Mouse (Mus musculus) frontal cortex, postnatal 14 days (tissue): Measurements from ENCODE around the gene Rexo1.

Experiments
- DNase-seq, 2 experiments: peaks; one replicate each; pipeline ENCODE4 v3.0.0; 2022; ENCODE audit warnings: low spot score in 2 of 2

Gene Rexo1

DNA sequence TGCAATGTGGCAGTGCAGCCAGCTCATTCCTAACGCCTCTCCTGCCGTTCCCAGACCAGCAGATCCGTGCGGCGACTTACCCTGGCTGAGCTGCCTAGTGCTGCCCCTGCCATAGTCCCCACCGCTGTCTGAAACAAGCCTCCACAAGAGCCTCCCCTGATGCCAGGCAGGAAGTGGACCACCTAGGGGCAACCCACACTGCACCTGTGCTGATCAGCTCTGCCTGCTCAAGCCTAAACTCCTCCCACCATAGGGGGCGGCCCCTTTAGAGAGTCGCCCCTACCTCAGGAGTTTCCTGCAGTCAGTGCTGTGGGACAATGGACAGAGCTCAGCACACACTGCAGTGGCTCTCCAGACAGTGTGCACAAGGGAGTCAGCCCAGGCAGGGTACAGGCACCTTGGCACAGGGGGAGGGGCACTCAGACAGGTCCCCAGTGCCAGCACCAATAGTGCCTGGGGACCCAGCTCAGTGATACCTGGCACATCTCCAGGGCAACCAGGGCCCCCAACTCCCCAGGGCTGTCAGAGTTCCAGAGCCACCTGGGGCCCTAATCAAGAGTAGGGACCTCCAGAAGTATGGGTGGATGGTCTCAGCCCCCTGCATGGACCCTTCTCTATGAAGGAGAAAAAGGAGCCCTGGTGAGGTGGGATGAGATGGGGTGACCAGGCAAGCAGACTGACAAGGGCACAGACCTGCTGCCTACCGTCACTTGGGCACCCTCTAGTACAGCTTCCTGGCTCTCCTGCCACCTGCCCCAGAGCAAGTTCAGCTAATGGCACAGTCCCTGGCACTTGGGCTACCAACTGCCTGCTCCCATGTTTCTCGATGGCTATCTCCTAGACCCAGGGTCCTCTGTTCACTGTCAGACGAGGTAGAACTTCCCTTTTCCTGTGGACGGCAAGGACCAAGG lies 23.5 kb upstream of the Rexo1 start:
- no peak for DNase-seq

DNA sequence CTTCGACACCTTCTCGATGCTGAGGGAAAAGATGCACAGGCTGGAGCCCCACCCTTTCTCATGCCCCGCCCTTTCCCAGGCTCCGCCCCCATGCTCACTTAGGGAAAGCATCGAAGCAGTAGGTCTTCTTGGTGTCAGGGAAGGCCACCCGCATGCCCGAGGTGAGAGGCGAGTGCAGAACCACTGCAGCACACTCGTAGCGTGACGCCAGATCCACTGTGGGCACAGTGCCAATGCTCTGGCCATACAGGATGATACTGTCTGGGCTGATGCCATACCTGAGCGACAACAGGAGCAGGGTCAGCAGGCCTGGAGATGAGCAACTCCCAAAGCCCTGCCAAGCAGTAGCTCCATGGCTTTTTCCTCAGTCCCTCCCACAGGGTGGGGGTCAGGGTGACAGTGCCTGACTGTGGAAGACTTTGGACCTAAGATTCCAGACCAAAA lies 22.7 kb upstream of the Rexo1 start:
- no peak for DNase-seq

- no peak for DNase-seq
These were observed 21.7 kb upstream of the Rexo1 start for GRCm38 (mm10) chr10:80583047-80583446.

GRCm38 (mm10) chr10:80578911-80579310 lies 17.6 kb upstream of the Rexo1 start:
- DNase-seq = no peak

- DNase-seq = peak in 1 of 2 experiments; percentile 64
These were observed 16.9 kb upstream of the Rexo1 start for GRCm38 (mm10) chr10:80578131-80578750.

DNA sequence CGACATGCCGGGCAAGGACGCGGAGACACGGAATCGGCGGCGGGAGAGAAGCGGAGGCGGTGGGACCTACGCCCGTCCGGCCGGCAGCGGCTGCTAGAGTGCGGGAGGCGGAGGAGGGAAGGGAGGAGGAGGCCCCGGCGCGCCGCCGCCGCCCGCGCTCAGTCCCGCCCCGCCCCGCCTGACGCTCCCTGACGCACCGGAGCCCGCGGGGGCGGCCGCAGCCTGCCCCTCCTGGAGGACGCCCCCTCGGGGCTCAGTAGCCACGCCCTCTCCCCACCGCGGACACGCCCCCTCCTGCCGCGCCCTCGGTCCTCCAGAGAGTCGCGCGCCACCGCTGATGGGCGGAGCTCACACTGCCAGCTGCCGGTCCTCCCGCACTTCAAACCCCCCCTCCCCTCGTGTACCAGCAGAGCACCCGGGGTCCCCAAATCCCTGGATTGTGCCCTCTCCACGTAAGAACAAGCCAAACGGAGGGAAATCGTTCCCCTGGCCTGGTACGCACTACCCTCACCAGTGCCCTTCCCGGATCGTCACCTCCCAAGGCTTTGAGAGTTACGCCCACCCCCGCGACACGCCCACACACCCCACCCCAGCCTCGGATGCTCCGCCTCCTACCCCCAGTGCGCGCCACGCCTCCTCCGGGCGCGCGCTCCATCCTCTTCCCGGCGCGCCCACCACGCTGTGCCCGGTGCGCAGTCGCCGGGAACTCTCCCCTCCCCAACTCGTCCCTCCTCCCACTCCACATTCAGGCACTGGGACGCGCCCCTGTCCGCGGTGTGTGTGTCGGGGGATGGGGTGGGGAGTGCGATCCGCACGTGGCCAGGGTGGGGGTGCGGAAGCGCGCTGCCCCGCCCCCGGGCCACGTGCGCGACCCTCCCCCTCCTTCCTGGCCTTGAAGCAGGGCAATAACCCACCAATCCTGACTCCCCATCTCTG lies 16.1 kb upstream of the Rexo1 start, which contains the start of gene Klf16:
TSS of gene Klf16 (minus strand) at position 127 of the 936 bp plus-strand sequence.
- peak; percentile 94 for DNase-seq

DNA sequence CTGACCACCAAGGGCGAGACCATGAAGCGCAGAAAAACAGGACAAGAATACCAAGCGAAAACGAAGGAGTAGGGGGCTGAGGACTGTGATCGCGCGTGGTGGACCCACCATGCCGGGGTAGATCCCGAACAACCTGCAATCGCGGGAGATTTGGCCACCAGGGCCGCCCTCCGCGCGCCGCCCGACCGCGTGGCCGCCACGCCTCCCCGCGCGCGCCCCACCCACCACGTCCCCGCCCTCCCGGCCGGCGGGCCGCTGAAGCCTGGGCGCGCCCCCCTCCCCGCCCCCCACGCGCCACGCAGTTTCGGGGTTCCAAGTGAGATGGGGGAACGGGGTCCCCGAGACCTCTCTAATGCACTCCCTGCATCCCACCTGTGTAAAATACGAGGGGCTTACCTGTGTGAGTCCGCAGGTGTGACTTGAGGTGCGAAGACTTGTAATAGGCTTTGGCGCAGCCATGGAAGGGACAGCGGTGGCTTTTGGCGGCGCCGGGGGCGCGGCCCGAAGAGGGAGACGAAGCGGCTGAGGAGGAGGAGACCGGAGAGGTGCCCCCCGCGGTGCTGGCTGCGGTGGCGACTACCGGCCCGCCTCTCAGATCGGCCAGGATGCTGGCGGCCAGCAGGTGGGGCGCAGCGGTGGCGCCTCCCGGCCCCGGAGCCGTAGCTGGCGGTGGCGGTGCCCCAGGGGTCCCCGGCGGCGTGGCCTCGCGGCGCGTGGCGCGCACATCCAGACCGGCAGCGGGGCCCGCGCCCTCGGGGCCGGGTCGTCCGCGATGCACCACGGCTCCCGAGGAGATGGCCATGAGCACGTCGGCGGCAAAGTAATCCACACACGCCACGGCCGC lies 15.2 kb upstream of the Rexo1 start:
- peak; percentile 45 to 48 for DNase-seq

DNA sequence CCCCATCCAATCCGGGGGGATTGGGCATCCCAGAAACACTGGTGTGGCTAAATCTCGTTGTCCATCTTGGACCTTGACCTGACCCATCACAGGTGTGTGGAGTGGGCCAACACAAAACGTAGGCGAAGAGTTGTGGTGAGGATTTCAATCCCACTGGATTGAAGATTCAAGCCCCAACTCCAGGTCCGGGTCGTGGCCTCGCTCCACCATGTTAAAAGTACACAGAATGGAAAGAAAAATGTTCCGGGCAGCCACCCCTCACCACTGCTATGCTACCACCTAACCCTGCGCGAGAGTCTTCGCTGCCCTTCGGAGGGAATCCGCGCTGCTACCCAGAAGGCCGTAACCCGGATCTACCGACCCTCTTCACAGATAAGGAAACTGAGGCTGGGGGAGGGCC lies 14.6 kb upstream of the Rexo1 start:
- no peak for DNase-seq

- no peak for DNase-seq
These were observed 13.5 kb upstream of the Rexo1 start for GRCm38 (mm10) chr10:80574896-80575295.

- no peak for DNase-seq
These were observed 12.6 kb upstream of the Rexo1 start for GRCm38 (mm10) chr10:80573944-80574343.

DNA sequence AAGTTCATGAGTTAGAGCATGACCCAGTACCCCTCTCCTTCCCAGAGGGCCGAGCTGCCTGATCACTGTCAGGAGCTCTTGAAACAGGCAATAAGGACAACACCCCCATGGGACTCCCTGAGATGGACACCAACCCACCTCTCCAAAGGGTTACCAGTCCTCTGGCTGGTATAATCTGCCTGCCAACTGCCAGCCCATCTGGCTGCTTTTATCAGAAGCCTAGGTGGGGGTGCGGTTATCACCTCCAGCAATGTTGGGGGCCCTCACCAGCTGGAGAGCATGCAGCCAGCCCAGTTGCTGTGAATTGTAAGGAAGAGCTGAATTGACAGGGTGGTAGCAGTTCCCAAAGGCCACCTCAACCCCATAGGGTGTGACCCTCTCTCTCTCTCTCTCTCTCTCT lies 11.1 kb upstream of the Rexo1 start:
- DNase-seq = no peak

GRCm38 (mm10) chr10:80570871-80571836 lies 9.8 kb upstream of the Rexo1 start:
- no peak for DNase-seq

DNA sequence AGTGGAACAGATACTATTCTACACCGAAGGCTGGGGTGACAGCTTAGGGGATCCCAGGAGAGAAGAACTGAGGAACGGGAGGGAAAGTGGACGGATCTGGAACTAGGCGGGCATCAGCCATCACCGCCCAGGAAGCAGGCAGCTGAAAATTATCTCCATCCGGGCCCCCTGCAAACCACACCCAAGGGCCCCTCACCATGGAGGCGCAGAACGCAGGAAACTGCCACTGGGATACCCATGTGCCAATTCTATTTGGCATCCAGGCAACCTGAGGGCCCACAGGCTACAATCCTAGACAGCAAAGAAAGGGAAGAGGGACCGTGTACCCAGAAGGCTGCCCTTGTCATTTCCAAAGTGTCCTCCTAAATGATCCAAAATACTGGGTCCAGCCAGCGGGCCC lies 9.1 kb upstream of the Rexo1 start:
- DNase-seq = no peak

- DNase-seq = no peak
These were observed 8.3 kb upstream of the Rexo1 start for GRCm38 (mm10) chr10:80569664-80570066.

DNA sequence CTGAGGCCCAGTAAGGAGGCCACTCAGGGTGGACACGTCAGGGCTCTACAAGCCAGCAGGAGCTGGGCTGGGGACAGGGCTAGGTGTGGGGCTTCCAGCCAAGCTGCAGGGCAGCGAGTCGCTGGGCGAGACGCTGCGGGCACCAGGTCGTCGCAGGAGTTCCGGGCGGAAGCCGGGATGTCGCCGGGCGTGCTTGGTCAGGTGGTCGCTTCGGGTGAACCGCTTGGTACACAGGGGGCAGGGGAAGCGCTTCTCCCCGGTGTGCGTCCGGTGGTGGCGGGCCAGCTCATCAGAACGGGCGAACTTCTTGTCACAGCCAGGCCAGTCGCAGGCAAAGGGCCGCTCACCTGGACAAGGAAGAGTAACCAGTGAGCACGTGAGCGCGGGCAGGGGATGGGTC lies 7.5 kb upstream of the Rexo1 start:
- no peak for DNase-seq

GRCm38 (mm10) chr10:80566375-80567092 lies 5.2 kb upstream of the Rexo1 start:
- DNase-seq = peak; percentile 76 to 86

GRCm38 (mm10) chr10:80560621-80561020 lies 739 bp downstream of the Rexo1 start:
- no peak for DNase-seq

DNA sequence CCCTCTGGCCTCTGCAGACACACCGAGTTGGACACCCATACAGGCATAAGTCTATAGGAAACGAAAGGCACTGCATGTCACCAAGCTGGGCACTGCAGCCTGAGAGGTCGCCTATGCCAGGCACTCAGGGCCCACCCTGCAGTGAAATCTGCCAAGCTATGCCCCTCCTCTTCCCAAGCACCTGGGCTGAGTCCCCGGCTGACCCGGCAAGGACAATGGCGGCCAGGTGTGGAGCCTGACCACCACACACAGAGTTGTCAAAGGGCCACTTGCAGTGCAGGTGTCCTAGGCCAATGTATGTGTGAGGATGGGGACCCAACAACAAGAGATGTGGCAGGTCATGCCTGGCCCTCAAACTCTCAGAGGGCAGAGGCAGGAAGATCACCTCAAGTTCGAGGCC lies 1.9 kb downstream of the Rexo1 start:
- DNase-seq = no peak

GRCm38 (mm10) chr10:80557346-80557965 lies 3.9 kb downstream of the Rexo1 start:
- peak in 1 of 2 experiments; percentile 65 for DNase-seq
